Mouse (Mus musculus) liver, embryonic 13.5 days (tissue): Measurements from ENCODE around the gene Plekha7. TPM values are rescaled to one million over a fixed set of nuclear protein-coding genes. Genes with fewer than 3 reads are reported as not detected.
A peak's percentile ranks its signal among the peaks of the same experiment; 100 is the strongest.

Experiments used
- ATAC-seq: fragments of 200-750 bp; cut with Nextera tagmentation; 2 replicates; pipeline ENCODE4 v1.8.0; 2017; ENCODE audit warnings: low read depth, mild to moderate bottlenecking, moderate number of reproducible peaks, moderate library complexity
- DNase-seq: peaks from one replicate; pipeline ENCODE4 v3.0.0; 2022
- H3K27ac ChIP-seq: fragments of 300-500 bp; sonication (generic); 2 replicates; pipeline ENCODE4 v1.5.1; 2015; ENCODE audit warnings: moderate library complexity, mild to moderate bottlenecking, inconsistent platforms
- H3K27me3 ChIP-seq: fragments of 300-500 bp; sonication (generic); 2 replicates; pipeline ENCODE4 v1.6.1; 2015; ENCODE audit warnings: mild to moderate bottlenecking, inconsistent platforms
- H3K36me3 ChIP-seq: fragments of 300-500 bp; sonication (generic); 2 replicates; pipeline ENCODE4 v1.6.1; 2015; ENCODE audit warnings: mild to moderate bottlenecking, inconsistent platforms
- H3K4me1 ChIP-seq: fragments of 300-500 bp; sonication (generic); replicated peaks from 2 replicates; pipeline ENCODE4 v1.6.1; 2015; ENCODE audit warnings: inconsistent platforms
- H3K4me2 ChIP-seq: fragments of 300-500 bp; sonication (generic); 2 replicates; pipeline ENCODE4 v1.6.1; 2015; ENCODE audit warnings: inconsistent platforms, mild to moderate bottlenecking, moderate library complexity
- H3K4me3 ChIP-seq: fragments of 300-500 bp; sonication (generic); replicated peaks from 2 replicates; pipeline ENCODE4 v1.5.1; 2015; ENCODE audit warnings: mild to moderate bottlenecking, inconsistent platforms
- H3K9ac ChIP-seq: fragments of 300-500 bp; sonication (generic); 2 replicates; pipeline ENCODE4 v1.6.1; 2015; ENCODE audit warnings: mild to moderate bottlenecking, inconsistent platforms
- H3K9me3 ChIP-seq: fragments of 300-500 bp; sonication (generic); replicated peaks from 2 replicates; pipeline ENCODE4 v1.6.1; 2016; ENCODE audit warnings: inconsistent platforms
- WGBS: fragments of 180-500 bp; shearing (Covaris S2); methylation state at CpG from one replicate; pipeline ENCODE4 v1.1.7; 2015; ENCODE audit not compliant: insufficient replicate concordance; 5-methylcytosine and 5-hydroxymethylcytosine counted together
- polyA plus RNA-seq: library from polyadenylated mRNA; unstranded; fragments of >200 nt; fragmentation: Nextera tagmentation; extraction: Ambion mirVana; gene quantifications from 2 replicates; pipeline ENCODE4 v1.2.1, GENCODE M21; 2015

Gene Plekha7
- polyA plus RNA-seq, 1 experiment from 2014 or later = 2.5 TPM

- DNase-seq = no peak
- Histone ChIP-seq H3K27ac (no peak overlapping the region), H3K9me3 (no peaks in the 10 kb centered on the region), H3K4me2 (no peak overlapping the region), H3K36me3 (no peaks in the 10 kb centered on the region), H3K9ac (no peak overlapping the region), H3K4me3 (no peak overlapping the region), H3K4me1 (peaks cover 14% of the 10 kb centered on the region), H3K27me3 (peaks cover 43% of the 10 kb centered on the region)
- ATAC-seq = no peak
- WGBS = 48% methylated on average over 7 of the region's 7 CpGs
These were observed 73.8 kb downstream of the Plekha7 start for GRCm38 (mm10) chr7:116234287-116234806.

- no peak for ATAC-seq
- WGBS = 31% methylated on average over 11 of the region's 11 CpGs
- Histone ChIP-seq H3K9ac (no peak overlapping the region), H3K36me3 (no peaks in the 10 kb centered on the region), H3K9me3 (no peaks in the 10 kb centered on the region), H3K27ac (no peak overlapping the region), H3K4me1 (peaks cover 13% of the 10 kb centered on the region), H3K27me3 (peaks cover 9% of the 10 kb centered on the region; the same call in 1 of the 2 replicates), H3K4me3 (no peak overlapping the region), H3K4me2 (no peak overlapping the region)
- no peak for DNase-seq
These were observed 77.2 kb downstream of the Plekha7 start for GRCm38 (mm10) chr7:116230811-116231609.

GRCm38 (mm10) chr7:116226877-116227282 lies 81.3 kb downstream of the Plekha7 start:
- Histone ChIP-seq H3K27me3 (no peaks in the 10 kb centered on the region), H3K9ac (no peak overlapping the region), H3K4me3 (no peak overlapping the region), H3K4me2 (no peak overlapping the region), H3K27ac (no peak overlapping the region), H3K36me3 (no peaks in the 10 kb centered on the region), H3K4me1 (peaks cover 10% of the 10 kb centered on the region), H3K9me3 (no peaks in the 10 kb centered on the region)
- DNase-seq (no peak), ATAC-seq (no peak)
- 63% methylated on average over 7 of the region's 7 CpGs for WGBS

- Histone ChIP-seq H3K4me1 (peaks cover 13% of the 10 kb centered on the region), H3K36me3 (no peaks in the 10 kb centered on the region), H3K27me3 (no peaks in the 10 kb centered on the region), H3K9me3 (no peaks in the 10 kb centered on the region), H3K4me3 (no peak overlapping the region), H3K4me2 (no peak overlapping the region), H3K9ac (no peak overlapping the region), H3K27ac (no peak overlapping the region)
- 64% methylated on average over 6 of the region's 6 CpGs for WGBS
- DNase-seq = no peak
- no peak for ATAC-seq
These were observed 81.9 kb downstream of the Plekha7 start for GRCm38 (mm10) chr7:116226316-116226715.

GRCm38 (mm10) chr7:116224543-116224942 lies 83.6 kb downstream of the Plekha7 start:
- Histone ChIP-seq H3K36me3 (no peaks in the 10 kb centered on the region), H3K27ac (no peak overlapping the region), H3K4me2 (no peak overlapping the region), H3K4me1 (peaks cover 15% of the 10 kb centered on the region), H3K9ac (no peak overlapping the region), H3K9me3 (no peaks in the 10 kb centered on the region), H3K27me3 (no peaks in the 10 kb centered on the region), H3K4me3 (no peak overlapping the region)
- ATAC-seq = no peak
- WGBS = 66% methylated on average over 2 of the region's 2 CpGs
- no peak for DNase-seq

- no peak for ATAC-seq
- Histone ChIP-seq H3K4me3 (no peak overlapping the region), H3K9ac (no peak overlapping the region), H3K4me1 (peaks cover 12% of the 10 kb centered on the region), H3K9me3 (no peaks in the 10 kb centered on the region), H3K27ac (no peak overlapping the region), H3K4me2 (no peak overlapping the region), H3K27me3 (no peaks in the 10 kb centered on the region), H3K36me3 (no peaks in the 10 kb centered on the region)
- DNase-seq = no peak
- WGBS = 66% methylated on average over 14 of the region's 14 CpGs
These were observed 85.0 kb downstream of the Plekha7 start for GRCm38 (mm10) chr7:116223010-116223783.

GRCm38 (mm10) chr7:116222288-116223009 lies 85.7 kb downstream of the Plekha7 start:
- Histone ChIP-seq H3K4me2 (no peak overlapping the region), H3K4me3 (no peak overlapping the region), H3K36me3 (no peaks in the 10 kb centered on the region), H3K27me3 (no peaks in the 10 kb centered on the region), H3K4me1 (peaks cover 10% of the 10 kb centered on the region; the same call in 1 of the 2 replicates), H3K9ac (no peak overlapping the region), H3K27ac (no peak overlapping the region), H3K9me3 (no peaks in the 10 kb centered on the region)
- 35% methylated on average over 8 of the region's 8 CpGs for WGBS
- ATAC-seq (peak; percentile 65; the same call in 1 of the 2 replicates), DNase-seq (no peak)

- Histone ChIP-seq H3K9ac (no peak overlapping the region), H3K36me3 (no peaks in the 10 kb centered on the region), H3K9me3 (no peaks in the 10 kb centered on the region), H3K4me2 (no peak overlapping the region), H3K27me3 (no peaks in the 10 kb centered on the region), H3K4me1 (peaks cover 10% of the 10 kb centered on the region; the same call in 1 of the 2 replicates), H3K27ac (no peak overlapping the region), H3K4me3 (no peak overlapping the region)
- ATAC-seq (no peak), DNase-seq (no peak)
- 48% methylated on average over 7 of the region's 7 CpGs for WGBS
These were observed 86.3 kb downstream of the Plekha7 start for GRCm38 (mm10) chr7:116221883-116222282.

- H3K27me3 ChIP-seq = no peaks in the 10 kb centered on the region
- H3K4me3 ChIP-seq = no peak overlapping the region
- no peaks in the 10 kb centered on the region for H3K9me3 ChIP-seq
- no peak overlapping the region for H3K27ac ChIP-seq
- ATAC-seq = no peak
- no peak overlapping the region for H3K4me2 ChIP-seq
- peaks cover 10% of the 10 kb centered on the region; the same call in 1 of the 2 replicates for H3K4me1 ChIP-seq
- 75% methylated on average over 12 of the region's 12 CpGs for WGBS
- no peaks in the 10 kb centered on the region for H3K36me3 ChIP-seq
- no peak overlapping the region for H3K9ac ChIP-seq
- DNase-seq = no peak
These were observed 88.0 kb downstream of the Plekha7 start for GRCm38 (mm10) chr7:116220103-116220707.

GRCm38 (mm10) chr7:116217747-116218146 lies 90.4 kb downstream of the Plekha7 start:
- H3K27ac ChIP-seq = no peak overlapping the region
- no peak for ATAC-seq
- 82% methylated on average over 7 of the region's 7 CpGs for WGBS
- no peak for DNase-seq
- no peaks in the 10 kb centered on the region for H3K27me3 ChIP-seq
- peaks cover 10% of the 10 kb centered on the region; the same call in 1 of the 2 replicates for H3K4me1 ChIP-seq
- H3K9me3 ChIP-seq = no peaks in the 10 kb centered on the region
- H3K9ac ChIP-seq = no peak overlapping the region
- H3K36me3 ChIP-seq = no peaks in the 10 kb centered on the region
- H3K4me3 ChIP-seq = no peak overlapping the region
- H3K4me2 ChIP-seq = no peak overlapping the region
